Mouse (Mus musculus) C2C12 (cell line): ENCODE results near the gene Syngr1.

Experiments
- CTCF ChIP-seq: IDR thresholded peaks from one replicate; pipeline ENCODE4 v1.5.1; 2011; ENCODE audit not compliant: control insufficient read depth, insufficient read depth, insufficient read length
- MAX ChIP-seq: IDR thresholded peaks from one replicate; pipeline ENCODE4 v1.6.1; 2011; ENCODE audit warnings: mild to moderate bottlenecking, control low read depth
- USF1 ChIP-seq: IDR thresholded peaks from one replicate; pipeline ENCODE4 v1.6.1; 2011; ENCODE audit warnings: low read depth, mild to moderate bottlenecking, control low read depth, moderate library complexity

DNA sequence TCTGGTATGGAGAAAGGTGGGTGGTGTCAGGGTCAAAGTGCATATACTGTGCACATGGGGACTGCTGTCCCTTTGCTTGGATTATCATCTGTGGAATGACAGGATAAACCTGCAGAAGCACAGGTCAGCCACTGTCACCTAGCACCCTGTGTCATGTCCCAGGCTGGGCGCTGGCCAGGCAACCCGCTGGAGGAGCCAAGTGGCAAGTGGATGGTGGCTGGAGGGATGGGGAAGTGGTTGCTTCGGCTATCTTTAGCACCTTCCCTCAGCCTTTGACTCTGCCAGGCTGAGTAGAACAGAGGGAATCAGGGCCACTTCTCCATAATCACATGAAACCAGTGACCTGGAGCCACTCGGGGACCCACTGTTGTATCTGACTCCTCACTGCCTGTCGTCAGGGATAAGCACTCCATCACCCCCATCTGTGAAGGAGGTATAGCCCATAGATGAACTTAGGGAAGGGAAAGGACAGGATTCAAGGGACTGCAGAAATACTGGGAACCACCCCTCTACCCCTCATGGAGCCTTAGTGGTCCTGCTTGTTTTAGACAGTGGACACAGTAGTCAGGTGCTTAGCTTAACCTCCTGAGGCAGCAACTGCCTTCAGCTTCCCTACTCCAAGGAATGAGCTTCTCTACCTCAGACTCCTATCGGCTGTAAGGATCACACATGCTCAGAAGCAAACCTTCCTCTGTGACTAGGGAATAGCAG, 16.3 kb upstream of the Syngr1 start:
- TF ChIP-seq CTCF = no peak
- no peak for TF ChIP-seq MAX
- no peak for TF ChIP-seq USF1
